Mouse (Mus musculus): ENCODE results near the gene Tmem143. TPM values are rescaled to one million over a fixed set of nuclear protein-coding genes. Genes with fewer than 3 reads are reported as not detected.
"Not testable (repeated sequence)": the region's sequence is repeated elsewhere in the genome, so short reads cannot be mapped to it uniquely, and the experiment has no call there.

Tmem143 gene
- total RNA-seq, 2 experiments from 2014 or later: 51.3 to 66.3 TPM

GRCm38 (mm10) chr7:45898125-45898524 lies 1.4 kb downstream of the Tmem143 start:
- Histone ChIP-seq H3K4me3 (peak overlapping the region; percentile 77), H3K27ac (peak overlapping the region; percentile 94; the same call in 1 of the 2 replicates)
- peak; percentile 44 for TF ChIP-seq CTCF (IDR thresholded peaks at IDR 0.05)
- intact Hi-C loops (cut with DNase I); DNase-seq: not testable (repeated sequence)

GRCm38 (mm10) chr7:45901562-45901961 lies 4.8 kb downstream of the Tmem143 start:
- H3K4me3 ChIP-seq: no peak overlapping the region
- DNase-seq: no peak
- intact Hi-C loops (cut with DNase I): no loop called here
- no peak for TF ChIP-seq CTCF (IDR thresholded peaks at IDR 0.05)
- H3K27ac ChIP-seq: no peak overlapping the region

DNA sequence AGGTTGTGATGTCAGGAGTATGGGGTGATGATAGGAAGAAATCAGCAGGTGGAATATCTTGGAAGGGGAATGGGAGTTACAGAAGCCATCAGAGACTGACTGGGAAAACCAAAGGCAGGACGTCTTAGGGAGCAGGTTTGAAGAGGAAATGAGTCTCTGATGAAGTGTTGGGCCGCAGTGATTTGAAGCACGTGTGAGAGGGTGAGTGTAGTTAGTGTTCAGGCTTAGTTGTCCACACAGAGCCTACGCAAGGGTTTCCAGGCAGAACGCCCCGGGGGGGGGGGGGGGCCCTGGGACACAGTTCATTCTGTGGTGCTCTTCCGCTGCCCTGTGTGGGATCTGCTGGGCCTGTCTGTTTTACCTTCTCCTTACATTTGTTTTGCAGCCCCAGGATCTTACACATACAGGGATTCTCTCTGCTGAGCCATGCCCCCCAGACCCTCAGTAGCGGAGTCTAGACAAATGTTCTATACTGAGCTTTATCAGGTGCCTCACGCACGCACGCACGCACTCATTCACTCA lies 5.8 kb downstream of the Tmem143 start:
- no peak overlapping the region for H3K27ac ChIP-seq
- intact Hi-C loops (cut with DNase I): no loop called here
- TF ChIP-seq CTCF (IDR thresholded peaks at IDR 0.05): no peak
- DNase-seq: no peak
- no peak overlapping the region for H3K4me3 ChIP-seq

- no peak overlapping the region for H3K27ac ChIP-seq
- no peak for DNase-seq
- intact Hi-C loops (cut with DNase I): no loop called here
- no peak for TF ChIP-seq CTCF (IDR thresholded peaks at IDR 0.05)
- no peak overlapping the region for H3K4me3 ChIP-seq
Measured at GRCm38 (mm10) chr7:45906622-45907021, 9.9 kb downstream of the Tmem143 start.

DNA sequence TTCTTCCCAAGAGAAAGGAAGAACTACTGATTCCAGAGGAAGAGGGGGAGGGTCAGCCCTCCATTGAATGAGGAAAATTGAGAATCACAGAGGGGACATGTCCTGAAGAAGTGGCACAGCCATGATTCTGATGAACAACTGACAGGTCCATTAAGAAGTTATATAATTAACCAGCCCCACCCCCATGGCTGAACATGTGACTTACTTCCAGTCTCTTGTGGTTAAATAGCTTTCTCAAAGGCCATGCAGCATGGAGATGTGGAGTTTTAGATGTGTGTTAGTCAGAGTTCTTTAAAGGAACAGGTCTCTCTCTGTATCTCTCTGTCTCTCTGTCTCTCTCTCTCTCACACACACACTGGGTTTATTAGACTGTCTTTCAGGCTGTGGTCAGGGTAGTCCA lies 11.6 kb downstream of the Tmem143 start:
- Histone ChIP-seq H3K4me3 (no peak overlapping the region), H3K27ac (no peak overlapping the region)
- no peak for DNase-seq
- TF ChIP-seq CTCF (IDR thresholded peaks at IDR 0.05): no peak
- intact Hi-C loops (cut with DNase I): no loop called here

DNA sequence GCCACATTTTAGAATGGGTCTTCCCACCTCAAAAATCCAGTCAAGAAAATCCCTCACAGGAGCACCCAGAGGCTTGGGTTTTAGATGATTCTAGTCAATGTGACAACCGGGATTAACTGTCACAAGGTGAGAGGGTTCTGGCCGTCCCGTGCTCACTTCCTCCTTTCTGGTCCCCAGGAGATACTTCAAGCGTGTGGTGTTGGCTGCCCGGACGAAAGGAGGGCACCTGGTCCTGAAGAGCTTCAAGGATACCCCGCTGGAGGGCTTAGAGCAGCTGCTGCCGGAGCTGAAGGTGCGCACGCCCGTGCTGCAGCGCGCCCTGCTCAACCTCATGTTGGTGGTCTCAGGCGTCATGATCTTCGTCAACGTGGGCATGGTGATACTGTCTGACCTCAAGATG lies 12.4 kb downstream of the Tmem143 start:
- Histone ChIP-seq H3K27ac (no peak overlapping the region), H3K4me3 (no peak overlapping the region)
- TF ChIP-seq CTCF (IDR thresholded peaks at IDR 0.05): no peak
- no peak for DNase-seq
- intact Hi-C loops (cut with DNase I): no loop called here

DNA sequence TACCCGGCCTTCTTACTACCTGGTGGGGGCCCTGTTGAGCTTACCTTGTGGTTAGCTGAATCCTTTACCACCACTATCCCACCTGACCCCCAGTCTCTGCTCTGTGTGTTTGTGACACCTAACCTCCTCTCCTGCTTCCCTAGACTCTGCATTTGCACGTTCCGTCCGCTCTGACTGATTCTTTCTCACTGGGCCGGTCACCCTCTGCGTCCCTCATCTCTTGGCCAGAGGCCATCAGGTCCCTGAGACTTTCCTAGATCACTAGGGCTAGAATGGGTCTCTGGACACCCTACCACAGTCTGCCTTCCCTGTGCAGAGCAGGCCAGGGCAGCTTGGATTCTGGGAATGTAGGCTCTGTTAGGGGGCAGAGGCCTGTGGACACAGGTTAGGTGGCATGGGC lies 17.3 kb downstream of the Tmem143 start:
- TF ChIP-seq CTCF (IDR thresholded peaks at IDR 0.05): no peak
- no peak for DNase-seq
- no peak overlapping the region for H3K4me3 ChIP-seq
- intact Hi-C loops (cut with DNase I): no loop called here
- H3K27ac ChIP-seq: no peak overlapping the region

DNA sequence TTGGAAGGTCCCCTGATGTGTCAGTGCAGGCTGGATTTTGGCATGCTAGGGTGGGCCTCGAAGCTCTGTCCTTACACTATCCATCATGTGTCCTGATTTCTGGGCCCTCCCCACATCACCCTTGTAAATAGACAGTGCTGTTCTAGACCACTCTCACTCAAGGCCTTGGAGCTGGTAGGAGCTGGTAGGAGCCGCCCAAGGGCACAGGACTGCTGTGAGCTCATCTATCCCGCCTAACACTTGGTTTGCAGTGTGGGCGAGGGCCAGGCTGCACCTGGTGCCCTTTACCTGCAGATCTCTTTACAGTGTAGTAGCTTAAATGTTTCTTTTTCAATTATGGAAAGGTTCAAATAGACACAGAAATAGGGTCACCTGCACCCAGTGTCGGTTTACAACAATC lies 18.3 kb downstream of the Tmem143 start:
- no peak for DNase-seq
- intact Hi-C loops (cut with DNase I): no loop called here
- Histone ChIP-seq H3K27ac (no peak overlapping the region), H3K4me3 (no peak overlapping the region)
- TF ChIP-seq CTCF (IDR thresholded peaks at IDR 0.05): no peak

DNA sequence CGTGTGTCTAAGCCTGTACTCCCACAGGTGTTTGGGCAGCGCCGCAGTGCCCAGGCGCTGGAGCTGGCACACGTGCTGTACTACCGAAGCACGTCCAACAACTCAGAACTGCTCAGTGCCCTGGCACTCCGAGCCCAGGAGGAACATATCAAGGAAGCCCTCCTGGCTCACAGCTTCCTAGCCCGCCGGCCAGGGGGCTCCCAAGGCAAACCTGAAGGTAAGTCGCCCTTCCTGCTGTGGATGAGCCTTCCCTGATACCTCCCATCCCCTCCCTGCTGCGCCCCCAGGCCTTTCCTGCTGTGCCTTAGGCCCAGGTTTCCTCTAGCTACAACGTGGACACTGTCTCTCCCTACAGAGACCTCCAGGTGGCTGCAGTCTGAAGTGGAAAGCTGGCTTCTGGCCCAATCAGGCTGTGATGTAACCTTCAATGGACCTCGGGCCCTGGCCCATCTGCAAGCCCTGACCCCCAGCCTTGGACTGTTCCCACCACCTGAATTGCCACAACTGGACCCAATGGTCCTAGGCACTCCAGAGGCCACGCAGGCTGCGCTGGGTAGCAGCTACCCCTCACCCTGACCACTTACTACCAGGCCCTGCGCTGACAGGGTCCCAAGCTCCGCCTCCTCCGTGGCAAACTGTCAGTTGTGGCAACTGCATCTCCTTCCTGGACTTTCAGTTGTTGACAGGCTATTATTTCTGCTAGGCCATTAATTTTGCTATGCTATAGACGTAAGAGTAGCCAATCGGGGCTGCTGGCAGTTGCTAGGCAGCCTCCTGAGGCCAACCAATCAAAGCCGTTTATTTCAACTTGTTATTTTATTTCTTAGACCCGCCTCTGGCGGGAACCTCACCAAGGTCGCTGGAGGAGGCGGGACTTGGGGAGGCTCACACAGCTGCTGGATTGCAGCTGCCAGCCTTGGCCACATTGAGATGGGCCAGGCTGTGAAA lies 19.6 kb downstream of the Tmem143 start:
- DNase-seq: peak; percentile 90
- Histone ChIP-seq H3K4me3 (peak overlapping the region; percentile 74), H3K27ac (peak overlapping the region; percentile 88)
- intact Hi-C loops (cut with DNase I): no loop called here
- TF ChIP-seq CTCF (IDR thresholded peaks at IDR 0.05): no peak; the same call in 1 of the 2 replicates

GRCm38 (mm10) chr7:45917004-45917704 lies 20.4 kb downstream of the Tmem143 start:
- peak overlapping the region; percentile 74 for H3K4me3 ChIP-seq
- TF ChIP-seq CTCF (IDR thresholded peaks at IDR 0.05): no peak

GRCm38 (mm10) chr7:45917926-45918325 lies 21.2 kb downstream of the Tmem143 start:
- TF ChIP-seq CTCF (IDR thresholded peaks at IDR 0.05): no peak
- Histone ChIP-seq H3K27ac (peak overlapping the region; percentile 88), H3K4me3 (peak overlapping the region; percentile 7; the same call in 1 of the 2 replicates)
- DNase-seq: no peak
- intact Hi-C loops (cut with DNase I): no loop called here

More at GRCm38 (mm10) chr7:45917004-45917704, 20.4 kb downstream of the Tmem143 start:
- H3K27ac ChIP-seq: peak overlapping the region; percentile 88
- intact Hi-C loops (cut with DNase I): no loop called here
- DNase-seq: no peak

- intact Hi-C loops (cut with DNase I): no loop called here
- Histone ChIP-seq H3K4me3 (peak overlapping the region; percentile 78), H3K27ac (peak overlapping the region; percentile 95)
- DNase-seq: peak; percentile 32
- TF ChIP-seq CTCF (IDR thresholded peaks at IDR 0.05): peak; percentile 61
Measured at GRCm38 (mm10) chr7:45919083-45919671, 22.4 kb downstream of the Tmem143 start.
